Mouse (Mus musculus): ENCODE measurements around the gene Usp29. TPM values are rescaled to one million over a fixed set of nuclear protein-coding genes. Genes with fewer than 3 reads are reported as not detected.

Gene Usp29
- polyA plus RNA-seq, 1 experiment = not detected

GRCm38 (mm10) chr7:6851717-6852503, 121.5 kb downstream of the Usp29 start:
- TF ChIP-seq CTCF (IDR thresholded peaks at IDR 0.05; ENCODE audit: extremely low read depth, insufficient read depth, insufficient read length, insufficient replicate concordance) (no peak), POLR2A (IDR thresholded peaks at IDR 0.05; ENCODE audit: low read depth, low read length) (no peak)
- Histone ChIP-seq H3K27ac (ENCODE audit: insufficient read depth, low read length) (no peak overlapping the region), H3K4me3 (ENCODE audit: extremely low read depth, insufficient read depth, insufficient read length) (no peak overlapping the region), H3K27me3 (ENCODE audit: control insufficient read depth, insufficient read depth, low read length) (no peaks in the 10 kb centered on the region), H3K4me1 (ENCODE audit: control insufficient read depth, insufficient read depth, insufficient read length) (no peaks in the 10 kb centered on the region), H3K36me3 (ENCODE audit: control insufficient read depth, insufficient read depth, low read length) (no peaks in the 10 kb centered on the region)
- WGBS = 49% methylated on average over 5 of the region's 5 CpGs
- no peak for DNase-seq (ENCODE audit: low read depth in 1 of 2, low spot score in 2 of 2)

GRCm38 (mm10) chr7:6855613-6856405, 125.4 kb downstream of the Usp29 start:
- H3K27ac ChIP-seq (ENCODE audit: insufficient read depth, low read length) = no peak overlapping the region
- no peaks in the 10 kb centered on the region for H3K27me3 ChIP-seq (ENCODE audit: control insufficient read depth, insufficient read depth, low read length)
- WGBS = 87% methylated on average over 10 of the region's 10 CpGs
- no peak for TF ChIP-seq CTCF (IDR thresholded peaks at IDR 0.05; ENCODE audit: extremely low read depth, insufficient read depth, insufficient read length, insufficient replicate concordance)
- TF ChIP-seq POLR2A (IDR thresholded peaks at IDR 0.05; ENCODE audit: low read depth, low read length) = no peak
- H3K4me1 ChIP-seq (ENCODE audit: control insufficient read depth, insufficient read depth, insufficient read length) = no peaks in the 10 kb centered on the region
- H3K4me3 ChIP-seq (ENCODE audit: extremely low read depth, insufficient read depth, insufficient read length) = no peak overlapping the region
- no peak for DNase-seq (ENCODE audit: low read depth in 1 of 2, low spot score in 2 of 2)
- H3K36me3 ChIP-seq (ENCODE audit: control insufficient read depth, insufficient read depth, low read length) = no peaks in the 10 kb centered on the region

DNA sequence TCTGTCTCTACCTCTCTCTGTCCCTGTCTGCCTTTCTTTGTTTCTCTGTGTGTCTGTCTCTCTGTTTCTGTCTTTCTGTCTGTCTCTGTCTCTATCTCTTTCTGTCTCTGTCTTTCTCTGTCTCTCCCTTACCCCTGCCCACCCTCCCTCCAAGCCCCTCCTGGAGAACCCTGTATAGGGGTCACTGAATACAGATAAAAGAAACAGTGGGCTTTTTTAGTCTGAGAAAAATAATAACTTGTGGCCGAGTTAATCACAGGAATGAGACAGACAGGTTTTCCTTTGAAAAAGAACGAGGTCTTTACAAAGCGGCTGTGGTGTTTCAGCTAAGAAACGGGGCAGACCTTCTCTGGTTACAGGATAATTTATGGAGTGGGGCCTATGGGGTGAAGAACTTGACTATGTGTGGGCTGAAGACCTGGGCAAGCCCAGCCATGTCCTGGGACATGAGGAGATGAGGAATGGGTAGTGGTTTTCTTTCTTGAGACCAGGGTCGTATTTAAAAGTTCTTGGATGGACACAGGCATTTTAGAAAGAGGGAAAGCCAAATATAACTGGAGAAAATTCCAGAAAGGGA, 128.4 kb downstream of the Usp29 start:
- DNase-seq (ENCODE audit: low read depth in 1 of 2, low spot score in 2 of 2) = no peak
- WGBS = 34% methylated on average over 5 of the region's 5 CpGs

DNA sequence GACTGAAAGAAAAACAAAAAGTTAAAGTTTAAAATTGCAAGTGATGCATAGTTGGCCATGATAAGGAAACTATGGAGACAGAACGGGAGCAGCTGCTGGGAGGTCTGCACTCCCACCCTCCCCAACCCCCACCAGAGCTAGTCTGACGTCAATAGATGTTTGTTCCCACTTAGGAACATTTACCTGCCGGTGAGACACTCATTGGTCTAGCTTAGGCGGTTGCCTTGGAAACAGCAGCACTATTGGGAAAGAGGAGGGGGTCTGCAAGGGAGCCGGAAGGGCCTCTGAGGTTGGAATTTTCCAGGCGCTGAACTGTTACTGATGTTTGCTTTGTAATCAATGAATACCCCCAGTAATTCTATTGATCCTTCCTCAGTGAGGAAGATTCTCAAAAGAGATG, 130.3 kb downstream of the Usp29 start:
- WGBS = 35% methylated on average over 6 of the region's 6 CpGs
- DNase-seq (ENCODE audit: low read depth in 1 of 2, low spot score in 2 of 2) = no peak

More for the DNA sequence above, 128.4 kb downstream of the Usp29 start:
- TF ChIP-seq CTCF (IDR thresholded peaks at IDR 0.05; ENCODE audit: extremely low read depth, insufficient read depth, insufficient read length, insufficient replicate concordance) (no peak), POLR2A (IDR thresholded peaks at IDR 0.05; ENCODE audit: low read depth, low read length) (no peak)
- Histone ChIP-seq H3K36me3 (ENCODE audit: control insufficient read depth, insufficient read depth, low read length) (no peaks in the 10 kb centered on the region), H3K4me1 (ENCODE audit: control insufficient read depth, insufficient read depth, insufficient read length) (no peaks in the 10 kb centered on the region), H3K27ac (ENCODE audit: insufficient read depth, low read length) (no peak overlapping the region), H3K27me3 (ENCODE audit: control insufficient read depth, insufficient read depth, low read length) (no peaks in the 10 kb centered on the region), H3K4me3 (ENCODE audit: extremely low read depth, insufficient read depth, insufficient read length) (no peak overlapping the region)

DNA sequence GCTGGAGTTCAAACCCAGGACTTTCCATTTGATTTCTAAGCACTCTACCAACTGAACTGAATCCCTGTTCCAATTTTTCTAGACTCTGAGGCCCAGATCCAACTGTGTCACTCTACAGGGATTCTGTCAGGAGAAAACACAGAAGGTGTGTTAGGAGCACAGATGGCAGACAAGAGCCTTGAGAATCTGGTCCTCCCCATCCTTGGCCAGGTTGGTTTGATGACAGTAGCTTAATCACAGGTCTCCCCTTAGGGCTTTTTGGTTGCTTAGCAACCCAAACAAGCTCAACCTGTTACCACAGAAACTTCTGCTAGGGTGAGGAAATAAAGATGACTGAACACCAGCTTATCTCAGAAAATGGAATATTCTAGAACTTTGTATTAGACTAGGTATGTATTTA, 136.0 kb downstream of the Usp29 start:
- TF ChIP-seq CTCF (IDR thresholded peaks at IDR 0.05; ENCODE audit: extremely low read depth, insufficient read depth, insufficient read length, insufficient replicate concordance) (no peak), POLR2A (IDR thresholded peaks at IDR 0.05; ENCODE audit: low read depth, low read length) (no peak)
- H3K4me3 ChIP-seq (ENCODE audit: extremely low read depth, insufficient read depth, insufficient read length) = no peak overlapping the region
- no peaks in the 10 kb centered on the region for H3K4me1 ChIP-seq (ENCODE audit: control insufficient read depth, insufficient read depth, insufficient read length)
- no peaks in the 10 kb centered on the region for H3K36me3 ChIP-seq (ENCODE audit: control insufficient read depth, insufficient read depth, low read length)
- DNase-seq (ENCODE audit: low read depth in 1 of 2, low spot score in 2 of 2) = no peak
- no peaks in the 10 kb centered on the region for H3K27me3 ChIP-seq (ENCODE audit: control insufficient read depth, insufficient read depth, low read length)
- H3K27ac ChIP-seq (ENCODE audit: insufficient read depth, low read length) = no peak overlapping the region

More for the DNA sequence above, 130.3 kb downstream of the Usp29 start:
- no peaks in the 10 kb centered on the region for H3K27me3 ChIP-seq (ENCODE audit: control insufficient read depth, insufficient read depth, low read length)
- H3K36me3 ChIP-seq (ENCODE audit: control insufficient read depth, insufficient read depth, low read length) = no peaks in the 10 kb centered on the region
- H3K4me3 ChIP-seq (ENCODE audit: extremely low read depth, insufficient read depth, insufficient read length) = no peak overlapping the region
- TF ChIP-seq CTCF (IDR thresholded peaks at IDR 0.05; ENCODE audit: extremely low read depth, insufficient read depth, insufficient read length, insufficient replicate concordance) (no peak), POLR2A (IDR thresholded peaks at IDR 0.05; ENCODE audit: low read depth, low read length) (no peak)
- no peaks in the 10 kb centered on the region for H3K4me1 ChIP-seq (ENCODE audit: control insufficient read depth, insufficient read depth, insufficient read length)
- H3K27ac ChIP-seq (ENCODE audit: insufficient read depth, low read length) = no peak overlapping the region

DNA sequence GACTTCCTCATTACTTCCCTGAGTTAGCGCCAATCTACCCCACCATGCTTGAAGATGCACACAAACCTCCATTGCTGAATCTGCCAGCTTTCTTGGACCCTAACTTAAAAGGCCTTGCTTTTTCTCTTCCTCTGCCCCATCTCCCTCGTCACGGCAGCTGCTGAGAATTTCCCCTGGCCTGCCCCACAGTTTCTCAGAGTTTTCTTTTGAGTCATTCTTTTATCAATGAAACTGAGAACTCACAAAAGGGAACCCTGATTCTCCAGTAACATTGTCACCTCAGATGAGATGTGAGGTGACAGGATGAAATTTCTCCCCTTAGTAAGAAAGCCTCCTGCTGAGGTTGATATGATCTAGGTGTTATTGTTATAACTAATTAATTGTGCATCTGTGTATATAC, 138.5 kb downstream of the Usp29 start:
- no peaks in the 10 kb centered on the region for H3K36me3 ChIP-seq (ENCODE audit: control insufficient read depth, insufficient read depth, low read length)
- no peak for DNase-seq (ENCODE audit: low read depth in 1 of 2, low spot score in 2 of 2)
- no peak overlapping the region for H3K4me3 ChIP-seq (ENCODE audit: extremely low read depth, insufficient read depth, insufficient read length)
- H3K4me1 ChIP-seq (ENCODE audit: control insufficient read depth, insufficient read depth, insufficient read length) = no peaks in the 10 kb centered on the region
- no peak for TF ChIP-seq POLR2A (IDR thresholded peaks at IDR 0.05; ENCODE audit: low read depth, low read length)
- TF ChIP-seq CTCF (IDR thresholded peaks at IDR 0.05; ENCODE audit: extremely low read depth, insufficient read depth, insufficient read length, insufficient replicate concordance) = no peak
- no peaks in the 10 kb centered on the region for H3K27me3 ChIP-seq (ENCODE audit: control insufficient read depth, insufficient read depth, low read length)
- 86% methylated on average over 3 of the region's 3 CpGs for WGBS
- H3K27ac ChIP-seq (ENCODE audit: insufficient read depth, low read length) = no peak overlapping the region
